Mouse (Mus musculus): ENCODE results near the gene Zfpl1.
"Not testable (repeated sequence)": the region's sequence is repeated elsewhere in the genome, so short reads cannot be mapped to it uniquely, and the experiment has no call there.

The Zfpl1 gene

GRCm38 (mm10) chr19:6084478-6085248, at the start of gene Zfpl1, which contains the start of gene Cdca5:
TSS of gene Zfpl1 (minus strand) at chr19:6084956.
TSS of gene Cdca5 (plus strand) at chr19:6084983.
- DNase-seq = peak; percentile 98

DNA sequence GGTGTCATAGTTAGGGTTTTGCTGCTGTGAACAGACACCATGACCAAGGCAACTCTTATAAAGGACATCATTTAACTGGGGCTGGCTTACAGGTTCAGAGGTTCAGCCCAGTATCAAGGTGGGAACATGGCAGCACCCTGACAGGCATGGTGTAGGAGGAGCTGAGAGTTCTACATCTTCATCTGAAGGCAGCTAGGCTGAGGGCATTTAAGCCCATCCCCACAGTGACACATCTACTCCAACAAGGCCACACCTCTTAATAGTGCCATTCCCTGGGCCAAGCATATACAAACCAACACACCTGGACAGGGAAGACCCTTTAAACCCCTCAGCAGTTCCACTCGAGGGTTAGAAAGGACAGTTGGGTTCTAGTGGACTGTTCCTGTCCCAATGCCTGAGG, 48.4 kb upstream of the Zfpl1 start:
- not testable (repeated sequence) for DNase-seq

DNA sequence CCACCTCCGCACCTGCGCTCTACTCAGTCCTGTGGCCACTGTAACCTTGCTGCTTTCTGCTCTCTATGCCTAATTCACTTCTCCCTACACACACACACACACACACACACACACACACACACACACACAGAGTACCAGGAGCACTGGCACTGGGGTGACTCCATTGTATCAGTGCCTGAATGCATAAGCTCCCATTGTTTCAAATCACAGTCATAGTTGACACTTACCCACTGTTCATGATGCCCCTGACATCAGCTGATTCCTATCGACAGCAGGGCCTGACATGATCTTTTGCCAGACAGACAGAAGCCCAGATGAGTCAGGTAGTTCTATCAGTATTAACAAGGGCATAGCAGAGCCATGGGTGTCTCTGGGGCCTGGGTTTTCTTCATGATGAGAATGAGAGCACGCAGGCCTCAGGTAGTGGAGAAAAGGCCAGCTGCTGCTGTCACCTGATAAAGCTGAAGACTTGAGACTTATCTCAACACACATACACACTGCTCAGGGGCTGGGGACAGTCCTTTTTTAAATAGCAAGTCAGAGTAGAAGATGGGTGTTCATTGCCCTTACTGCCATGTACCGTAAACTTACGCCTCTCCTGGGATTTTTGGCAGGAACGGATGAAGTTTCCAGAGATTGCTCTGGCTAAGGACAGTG, 47.5 kb upstream of the Zfpl1 start:
- DNase-seq = peak; percentile 77

GRCm38 (mm10) chr19:6130414-6131128, 45.8 kb upstream of the Zfpl1 start:
- DNase-seq = not testable (repeated sequence)

DNA sequence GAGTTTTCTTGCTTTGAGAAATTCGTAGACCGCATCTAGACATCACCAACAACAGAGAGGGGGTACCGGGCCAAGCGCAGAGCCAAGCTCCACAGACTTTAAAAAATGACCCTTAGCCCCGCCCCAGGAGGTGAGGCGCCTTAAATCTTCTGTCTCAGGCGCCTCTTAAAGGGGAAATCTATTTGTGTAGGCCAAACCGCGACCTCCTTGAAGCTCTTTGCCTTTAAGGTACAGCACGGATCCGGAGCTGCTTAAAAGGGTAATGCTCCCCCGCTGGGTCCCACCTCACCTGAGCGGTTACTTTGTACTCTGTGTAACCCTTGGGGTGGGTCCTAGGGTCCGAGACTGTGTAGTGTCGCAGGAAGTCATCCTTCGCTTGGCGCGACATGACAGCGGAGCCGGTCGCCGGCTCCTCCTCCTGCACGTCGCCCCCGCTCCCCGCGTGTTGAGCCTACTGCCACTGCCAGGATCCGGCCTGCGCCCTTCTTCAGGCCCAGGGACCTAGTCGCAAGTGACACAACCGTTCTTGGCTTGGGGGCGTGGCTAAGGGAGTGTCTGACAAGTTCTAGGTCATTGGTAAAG, 43.1 kb upstream of the Zfpl1 start, which contains the start of gene Snx15:
TSS of gene Snx15 (minus strand) at position 545 of the 582 bp plus-strand sequence.
- DNase-seq = peak; percentile 98

- no peak for DNase-seq
Measured at GRCm38 (mm10) chr19:6126789-6127580, 42.2 kb upstream of the Zfpl1 start.

- no peak for DNase-seq
Measured at GRCm38 (mm10) chr19:6126289-6126688, 41.5 kb upstream of the Zfpl1 start.

- DNase-seq = no peak
Measured at GRCm38 (mm10) chr19:6124898-6125297, 40.1 kb upstream of the Zfpl1 start.

GRCm38 (mm10) chr19:6123330-6123729, 38.6 kb upstream of the Zfpl1 start:
- no peak for DNase-seq

- no peak for DNase-seq
Measured at GRCm38 (mm10) chr19:6121761-6122160, 37.0 kb upstream of the Zfpl1 start.

GRCm38 (mm10) chr19:6118677-6119185, 34.0 kb upstream of the Zfpl1 start:
- no peak for DNase-seq

GRCm38 (mm10) chr19:6117986-6118676, 33.4 kb upstream of the Zfpl1 start, which contains the start of gene Sac3d1:
TSS of gene Sac3d1 (minus strand) at chr19:6118650.
- peak; percentile 88 for DNase-seq

- no peak for DNase-seq
Measured at GRCm38 (mm10) chr19:6117346-6117985, 32.7 kb upstream of the Zfpl1 start.

GRCm38 (mm10) chr19:6116113-6116850, 31.5 kb upstream of the Zfpl1 start:
- no peak for DNase-seq

DNA sequence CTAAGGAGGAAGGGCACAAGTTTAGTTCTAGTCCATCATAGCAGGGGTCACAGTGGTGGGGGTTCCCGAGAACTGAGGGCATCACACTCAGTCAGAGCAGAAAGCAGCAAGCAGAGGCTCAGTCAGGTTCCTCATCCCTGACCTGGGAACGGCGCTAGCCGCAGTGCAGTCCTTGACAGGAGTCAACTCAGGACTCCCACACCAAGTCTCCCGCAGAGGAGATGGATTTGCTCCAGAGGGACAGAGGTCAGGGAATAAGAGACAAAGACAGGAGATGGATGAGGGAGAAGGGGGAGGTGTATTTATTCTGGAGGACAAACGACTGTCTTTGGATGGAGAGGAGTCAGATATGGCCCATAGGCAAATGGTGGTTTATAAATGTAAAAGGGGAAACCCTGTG, 28.4 kb upstream of the Zfpl1 start:
- DNase-seq = no peak

GRCm38 (mm10) chr19:6105586-6105985, 20.8 kb upstream of the Zfpl1 start, which contains the start of gene Naaladl1:
TSS of gene Naaladl1 (plus strand) at chr19:6105782.
- DNase-seq = no peak

GRCm38 (mm10) chr19:6104476-6104875, 19.7 kb upstream of the Zfpl1 start:
- no peak for DNase-seq

DNA sequence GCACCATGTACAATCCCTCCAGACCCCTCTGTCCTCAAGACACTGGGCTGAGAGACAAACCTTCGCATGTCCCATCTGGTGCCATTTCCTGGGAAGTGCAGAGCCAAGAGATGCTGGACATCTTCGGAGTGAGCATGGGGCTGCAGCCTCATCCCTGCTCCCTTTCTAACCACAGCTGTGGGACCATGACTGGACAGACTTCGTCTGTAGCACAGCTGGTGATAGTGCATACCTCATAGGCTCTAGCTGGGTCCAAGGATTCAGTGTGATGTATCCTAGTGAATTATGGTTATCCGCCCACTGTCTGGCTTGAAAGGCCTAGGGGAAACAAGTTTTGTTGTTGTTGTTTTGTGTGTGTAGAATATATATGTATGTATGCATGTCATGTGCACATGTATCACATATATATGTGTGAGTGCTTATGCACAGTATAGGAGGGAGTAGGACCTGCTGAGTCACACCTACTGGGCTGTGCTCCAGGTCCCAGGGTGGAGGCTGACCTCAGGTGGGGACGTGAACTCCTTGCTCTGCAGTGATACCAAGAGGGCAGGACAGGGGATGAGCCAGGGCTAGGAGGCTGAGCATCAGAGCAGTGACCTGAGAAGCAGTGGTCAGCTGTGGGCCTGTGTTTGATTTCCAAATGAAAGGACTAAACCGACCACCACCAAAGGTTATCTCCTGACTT, 17.6 kb upstream of the Zfpl1 start:
- DNase-seq = no peak

DNA sequence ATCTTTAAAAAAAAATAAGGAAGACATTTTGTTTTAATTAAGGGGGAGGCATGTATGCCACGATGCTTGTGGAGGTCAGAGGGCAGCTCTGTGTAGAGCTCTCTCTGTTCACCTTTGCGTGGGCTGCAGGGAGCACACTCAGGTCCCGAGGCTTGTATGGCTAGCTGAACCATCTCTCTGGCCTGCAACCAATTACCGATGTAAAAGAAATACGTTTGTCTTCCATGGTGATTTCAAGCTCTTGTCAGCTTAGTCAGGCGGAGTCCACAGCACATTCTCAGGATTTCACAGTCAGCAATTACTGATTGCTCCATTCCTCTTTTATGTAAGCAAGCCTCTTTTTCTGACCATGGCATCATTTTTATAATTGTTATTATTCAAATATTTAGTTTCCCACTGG, 16.4 kb upstream of the Zfpl1 start:
- DNase-seq = no peak

All from layer of hippocampus, adult 9-11 months (tissue).